12 mouse cellular contexts compared by ENCODE assay signal in genomic region chr11:110781492-110782276, GRCm38 (mm10).
DNase-seq lines count a peak whose midpoint lies in the region; ATAC-seq and TF ChIP-seq lines count a peak whose summit lies in the region.
"Had no signal": no experiment of that assay in that cellular context is flagged by ENCODE, and none has a peak within 500 bp of the region (broad histone marks: within the 10 kb centered on the region; RNA-seq: fewer than 3 reads in every experiment).

No protein-coding gene starts in this region.

- peaks cover 5% of the 10 kb centered on the region; the same call in 1 of the 2 replicates for H3K4me1 ChIP-seq in midbrain, embryonic 11.5 days (ENCODE audit: control insufficient read depth, insufficient read depth, low read length)
- no peaks in the 10 kb centered on the region for H3K4me1 ChIP-seq in midbrain, embryonic 16.5 days (ENCODE audit: control insufficient read depth, insufficient read depth, low read length)
- peaks cover 4% of the 10 kb centered on the region for H3K4me1 ChIP-seq in embryonic facial prominence, embryonic 10.5 days

- DNase-seq in midbrain, embryonic 11.5 days (ENCODE audit: low spot score, missing footprints), result peak; percentile 87
- DNase-seq in brain, embryonic 14.5 days (ENCODE audit: low read depth), result peak; percentile 78
- DNase-seq in liver, result no peak
- no peak for DNase-seq in cerebellum, postnatal 36 days
- no peak for DNase-seq in embryonic facial prominence, embryonic 10.5 days (ENCODE audit: low spot score)
- DNase-seq: cerebellum, postnatal 14 days; kidney, adult 8-10 months; right cerebral cortex, postnatal 4 days had no signal

- H3K9ac ChIP-seq in midbrain, embryonic 11.5 days (ENCODE audit: low read length), result no peak overlapping the region
- H3K9ac ChIP-seq in midbrain, embryonic 16.5 days (ENCODE audit: low read depth, low read length), result no peak overlapping the region
- H3K9ac ChIP-seq: limb, embryonic 12.5 days; neural tube, embryonic 12.5 days had no signal

- no peaks in the 10 kb centered on the region for H3K36me3 ChIP-seq in midbrain, embryonic 11.5 days (ENCODE audit: control insufficient read depth, insufficient read depth, low read length)
- no peaks in the 10 kb centered on the region for H3K36me3 ChIP-seq in midbrain, embryonic 16.5 days (ENCODE audit: control insufficient read depth, insufficient read depth, low read length)
- H3K36me3 ChIP-seq in embryonic facial prominence, embryonic 10.5 days (replicated peaks), result no peaks in the 10 kb centered on the region
- H3K36me3 ChIP-seq: limb, embryonic 12.5 days; neural tube, embryonic 12.5 days had no signal

- TF ChIP-seq POLR2A in brain, embryonic 14.5 days (IDR thresholded peaks at IDR 0.05; ENCODE audit: borderline replicate concordance, extremely low read depth, insufficient read depth, insufficient read length, poor library complexity, severe bottlenecking), result no peak

- H3K27me3 ChIP-seq in midbrain, embryonic 11.5 days (ENCODE audit: control insufficient read depth, insufficient read depth, low read length), result no peaks in the 10 kb centered on the region
- no peaks in the 10 kb centered on the region for H3K27me3 ChIP-seq in midbrain, embryonic 16.5 days (ENCODE audit: control insufficient read depth, insufficient read depth, low read depth, low read length)
- no peaks in the 10 kb centered on the region for H3K27me3 ChIP-seq in embryonic facial prominence, embryonic 10.5 days (replicated peaks; ENCODE audit: low read depth, poor library complexity, severe bottlenecking)
- H3K27me3 ChIP-seq: limb, embryonic 12.5 days; neural tube, embryonic 12.5 days had no signal

- peak; percentile 84 for ATAC-seq in midbrain, embryonic 11.5 days (ENCODE audit: low FRiP score)
- no peak for ATAC-seq in midbrain, embryonic 16.5 days
- peak; percentile 14 to 56; a peak in 1 of 4 replicates for ATAC-seq in hematopoietic stem cell, adult 5-6 weeks (replicated peaks in 1 of 2; ENCODE audit: insufficient read depth in 1 of 2, low FRiP score in 2 of 2, low TSS enrichment in 1 of 2, low read depth in 1 of 2, poor library complexity in 2 of 2, severe bottlenecking in 2 of 2)

- no peak overlapping the region for H3K4me2 ChIP-seq in midbrain, embryonic 11.5 days
- H3K4me2 ChIP-seq in midbrain, embryonic 16.5 days (ENCODE audit: low read length), result no peak overlapping the region
- H3K4me2 ChIP-seq: limb, embryonic 12.5 days; neural tube, embryonic 12.5 days had no signal

- no peak for TF ChIP-seq CTCF in brain, embryonic 14.5 days (IDR thresholded peaks at IDR 0.05; ENCODE audit: borderline replicate concordance, extremely low read depth, insufficient read depth, insufficient read length)

- no peaks in the 10 kb centered on the region for H3K9me3 ChIP-seq in midbrain, embryonic 11.5 days (ENCODE audit: control insufficient read depth, low read length)
- no peaks in the 10 kb centered on the region for H3K9me3 ChIP-seq in midbrain, embryonic 16.5 days (replicated peaks; ENCODE audit: control insufficient read depth, low read length, poor library complexity, severe bottlenecking)
- no peaks in the 10 kb centered on the region; the same call in 1 of the 2 replicates for H3K9me3 ChIP-seq in embryonic facial prominence, embryonic 10.5 days
- H3K9me3 ChIP-seq: neural tube, embryonic 12.5 days had no signal

- no peak overlapping the region for H3K4me3 ChIP-seq in midbrain, embryonic 11.5 days (ENCODE audit: low read depth, low read length)
- no peak overlapping the region for H3K4me3 ChIP-seq in midbrain, embryonic 16.5 days (ENCODE audit: low read depth, low read length)
- no peak overlapping the region for H3K4me3 ChIP-seq in embryonic facial prominence, embryonic 10.5 days
- H3K4me3 ChIP-seq: limb, embryonic 12.5 days; neural tube, embryonic 12.5 days had no signal

- H3K27ac ChIP-seq in midbrain, embryonic 11.5 days (ENCODE audit: low read depth, low read length), result no peak overlapping the region
- no peak overlapping the region for H3K27ac ChIP-seq in midbrain, embryonic 16.5 days (ENCODE audit: low read length)
- H3K27ac ChIP-seq in embryonic facial prominence, embryonic 10.5 days (replicated peaks), result no peak overlapping the region
- H3K27ac ChIP-seq: limb, embryonic 12.5 days; neural tube, embryonic 12.5 days had no signal

- WGBS in midbrain, embryonic 11.5 days, result 35% methylated on average over 3 of the region's 3 CpGs
- WGBS in midbrain, embryonic 16.5 days, result 34% methylated on average over 3 of the region's 3 CpGs
- 45% methylated on average over 3 of the region's 3 CpGs for WGBS in embryonic facial prominence, embryonic 10.5 days

Comparison
In these comparisons a context has a peak if more than half of its experiments do, and no peak if none do; other contexts are left out.
1. DNase-seq: peak in midbrain, embryonic 11.5 days (single experiment) and brain, embryonic 14.5 days (single experiment); none in liver (single experiment), cerebellum, postnatal 36 days (0 of 2) and embryonic facial prominence, embryonic 10.5 days (single experiment).